Mouse (Mus musculus) myocyte (in vitro differentiated cells): Measurements from ENCODE around the gene Ttll8. TPM values are rescaled to one million over a fixed set of nuclear protein-coding genes. Genes with fewer than 3 reads are reported as not detected.

Experiments
- H3K27me3 ChIP-seq: one replicate; pipeline ENCODE4 v1.6.1; 2011; ENCODE audit not compliant: control insufficient read depth, insufficient read depth, insufficient read length
- H3K36me3 ChIP-seq: one replicate; pipeline ENCODE4 v1.6.1; 2011; ENCODE audit not compliant: control insufficient read depth, insufficient read depth
- H3K4me2 ChIP-seq: one replicate; pipeline ENCODE4 v1.6.1; 2011; ENCODE audit warnings: low read depth, control low read depth
- H3K4me3 ChIP-seq: one replicate; pipeline ENCODE4 v1.5.1; 2011; ENCODE audit warnings: mild to moderate bottlenecking, control low read depth, moderate library complexity
- H3K79me2 ChIP-seq: one replicate; pipeline ENCODE4 v1.6.1; 2011; ENCODE audit not compliant: control insufficient read depth, insufficient read depth
- H3ac ChIP-seq: one replicate; pipeline ENCODE4 v1.6.1; 2011; ENCODE audit not compliant: control insufficient read depth, insufficient read length
- CEBPB ChIP-seq: IDR thresholded peaks from 2 replicates; pipeline ENCODE4 v1.6.1; 2011; ENCODE audit warnings: mild to moderate bottlenecking, moderate library complexity; ENCODE audit not compliant: poor library complexity, insufficient read depth, severe bottlenecking
- E2F4 ChIP-seq: IDR thresholded peaks from one replicate; pipeline ENCODE4 v1.6.1; 2011; ENCODE audit warnings: mild to moderate bottlenecking, control low read depth, moderate library complexity; ENCODE audit not compliant: insufficient read depth
- MAX ChIP-seq: IDR thresholded peaks from one replicate; pipeline ENCODE4 v1.6.1; 2011; ENCODE audit warnings: low read depth, mild to moderate bottlenecking, control low read depth
- MYOD1 ChIP-seq, 3 experiments: IDR thresholded peaks; one replicate each; pipeline ENCODE4 v1.6.1; 2011; ENCODE audit warnings: control low read depth in 2 of 3, low read depth in 2 of 3, mild to moderate bottlenecking in 2 of 3, moderate library complexity in 1 of 3; ENCODE audit not compliant: insufficient read length in 2 of 3, control insufficient read depth in 1 of 3
- MYOG ChIP-seq, 3 experiments: IDR thresholded peaks; one replicate each; pipeline ENCODE4 v1.6.1; 2011; ENCODE audit warnings: control low read depth in 2 of 3, low read depth in 2 of 3, mild to moderate bottlenecking in 2 of 3; ENCODE audit not compliant: insufficient read length in 2 of 3, control insufficient read depth in 1 of 3, insufficient read depth in 1 of 3
- POLR2A ChIP-seq: IDR thresholded peaks from one replicate; pipeline ENCODE4 v1.6.1; 2011; ENCODE audit warnings: low read depth, mild to moderate bottlenecking, control low read depth, moderate library complexity; ENCODE audit not compliant: insufficient read length
- POLR2AphosphoS2 ChIP-seq: IDR thresholded peaks from one replicate; pipeline ENCODE4 v1.6.1; 2011; ENCODE audit warnings: low read depth, control low read depth; ENCODE audit not compliant: insufficient read length
- REST ChIP-seq: IDR thresholded peaks from one replicate; pipeline ENCODE4 v1.6.1; 2011; ENCODE audit warnings: mild to moderate bottlenecking, control low read depth, moderate library complexity; ENCODE audit not compliant: insufficient read depth, insufficient read length
- SRF ChIP-seq: IDR thresholded peaks from one replicate; pipeline ENCODE4 v1.6.1; 2011; ENCODE audit warnings: low read depth; ENCODE audit not compliant: control insufficient read depth, insufficient read length
- TCF12 ChIP-seq: IDR thresholded peaks from one replicate; pipeline ENCODE4 v1.6.1; 2011; ENCODE audit warnings: mild to moderate bottlenecking, control low read depth; ENCODE audit not compliant: poor library complexity, insufficient read depth, severe bottlenecking
- TCF3 ChIP-seq: IDR thresholded peaks from one replicate; pipeline ENCODE4 v1.6.1; 2011; ENCODE audit warnings: low read depth, control low read depth; ENCODE audit not compliant: insufficient read length
- USF1 ChIP-seq: IDR thresholded peaks from one replicate; pipeline ENCODE4 v1.6.1; 2011; ENCODE audit warnings: low read depth, mild to moderate bottlenecking, control low read depth, moderate library complexity
- polyA plus RNA-seq: library from polyadenylated mRNA; unstranded; fragments of >200 nt; fragmentation: generic; extraction: Trizol; gene quantifications from one replicate; pipeline ENCODE4 v1.2.1, GENCODE M21; 2012; ENCODE audit warnings: missing spikeins

Gene Ttll8
- polyA plus RNA-seq, 1 experiment, result not detected

DNA sequence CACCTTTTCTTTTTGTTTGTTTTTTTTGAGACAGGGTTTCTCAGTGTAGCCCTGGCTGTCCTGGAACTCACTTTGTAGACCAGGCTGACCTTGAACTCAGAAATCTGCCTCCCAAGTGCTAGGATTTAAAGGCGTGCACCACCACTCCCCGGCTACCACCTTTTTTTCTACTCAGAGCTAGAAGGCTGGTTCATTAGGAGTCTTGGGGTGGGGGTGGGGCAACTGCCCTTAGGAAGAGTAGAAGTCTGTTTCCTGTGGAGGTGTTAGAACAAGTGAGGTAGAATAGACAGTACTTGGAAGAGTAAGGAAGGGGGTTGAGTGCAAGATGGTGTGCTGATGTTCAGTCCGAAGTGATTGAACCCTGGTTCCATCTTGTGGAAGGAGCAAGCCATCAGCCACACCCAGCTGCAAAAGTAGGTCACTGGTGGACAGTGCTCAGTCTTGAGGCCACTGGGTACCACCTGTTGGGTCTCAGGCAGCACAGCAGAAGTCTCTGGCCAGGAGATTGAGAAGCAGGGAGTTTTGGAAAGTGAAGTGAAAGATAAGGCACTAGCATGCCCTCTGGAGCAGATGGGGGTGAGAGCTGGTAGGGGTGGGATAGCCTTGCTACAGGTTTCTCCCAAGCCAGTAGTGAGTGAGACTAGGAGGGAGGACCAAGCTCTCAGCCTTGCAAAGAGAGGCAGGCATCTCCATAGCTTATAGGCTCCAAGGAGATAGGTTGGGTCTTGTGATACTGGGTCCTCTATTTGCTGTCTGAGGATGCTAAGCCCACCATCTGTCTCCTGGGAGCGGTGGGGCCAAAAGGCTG lies 88.1 kb downstream of the Ttll8 start:
- no peaks in the 10 kb centered on the region for H3K27me3 ChIP-seq
- H3K79me2 ChIP-seq, result peaks cover 12% of the 10 kb centered on the region
- no peak overlapping the region for H3ac ChIP-seq
- no peak overlapping the region for H3K4me3 ChIP-seq
- H3K36me3 ChIP-seq, result peaks cover 10% of the 10 kb centered on the region
- H3K4me2 ChIP-seq, result no peak overlapping the region
- TF ChIP-seq CEBPB, result no peak
- TF ChIP-seq POLR2A, result no peak
- TF ChIP-seq POLR2AphosphoS2, result peak; percentile 35
- TF ChIP-seq TCF3, result no peak
- peak in 1 of 3 experiments; percentile 13 for TF ChIP-seq MYOD1 (IDR thresholded peaks at IDR 0.05; ENCODE audit: control insufficient read depth in 1 of 3, insufficient read length in 2 of 3, low read depth in 2 of 3)
- TF ChIP-seq USF1, result no peak
- TF ChIP-seq SRF, result no peak
- TF ChIP-seq TCF12, result no peak
- TF ChIP-seq E2F4, result no peak
- no peak for TF ChIP-seq MAX
- no peak for TF ChIP-seq REST
- peak in 1 of 3 experiments; percentile 18 for TF ChIP-seq MYOG (IDR thresholded peaks at IDR 0.05; ENCODE audit: control insufficient read depth in 1 of 3, insufficient read depth in 1 of 3, insufficient read length in 2 of 3, low read depth in 2 of 3)

DNA sequence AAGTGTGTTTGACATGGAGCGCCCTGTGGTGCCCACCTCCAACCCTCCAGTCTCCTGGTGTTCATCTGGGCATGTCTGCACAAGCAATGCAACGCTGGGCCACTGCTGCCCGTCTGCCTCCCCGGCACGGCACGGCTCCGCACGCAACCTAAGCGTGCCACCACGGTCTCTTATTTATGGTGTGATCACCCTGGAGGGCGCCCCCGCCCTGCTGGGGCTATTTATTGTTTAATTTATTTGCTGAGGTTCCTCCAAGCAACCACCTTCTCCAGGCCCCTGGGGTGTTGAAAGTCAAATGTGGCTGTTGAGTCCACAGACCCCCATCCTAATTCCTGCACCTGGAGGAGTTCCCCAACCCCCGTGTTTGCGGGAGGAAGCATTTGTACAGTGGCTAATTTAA lies 89.2 kb downstream of the Ttll8 start:
- H3K79me2 ChIP-seq, result peaks cover 12% of the 10 kb centered on the region
- H3K4me2 ChIP-seq, result no peak overlapping the region
- peaks cover 10% of the 10 kb centered on the region for H3K36me3 ChIP-seq
- peak overlapping the region; percentile 51 for H3K4me3 ChIP-seq
- TF ChIP-seq TCF3 (no peak), MYOG (IDR thresholded peaks at IDR 0.05; ENCODE audit: control insufficient read depth in 1 of 3, insufficient read depth in 1 of 3, insufficient read length in 2 of 3, low read depth in 2 of 3) (no peak), MAX (no peak), POLR2A (no peak), SRF (no peak), CEBPB (no peak), TCF12 (no peak), USF1 (no peak), E2F4 (no peak), POLR2AphosphoS2 (no peak), REST (no peak), MYOD1 (IDR thresholded peaks at IDR 0.05; ENCODE audit: control insufficient read depth in 1 of 3, insufficient read length in 2 of 3, low read depth in 2 of 3) (no peak)
- H3ac ChIP-seq, result no peak overlapping the region
- no peaks in the 10 kb centered on the region for H3K27me3 ChIP-seq

DNA sequence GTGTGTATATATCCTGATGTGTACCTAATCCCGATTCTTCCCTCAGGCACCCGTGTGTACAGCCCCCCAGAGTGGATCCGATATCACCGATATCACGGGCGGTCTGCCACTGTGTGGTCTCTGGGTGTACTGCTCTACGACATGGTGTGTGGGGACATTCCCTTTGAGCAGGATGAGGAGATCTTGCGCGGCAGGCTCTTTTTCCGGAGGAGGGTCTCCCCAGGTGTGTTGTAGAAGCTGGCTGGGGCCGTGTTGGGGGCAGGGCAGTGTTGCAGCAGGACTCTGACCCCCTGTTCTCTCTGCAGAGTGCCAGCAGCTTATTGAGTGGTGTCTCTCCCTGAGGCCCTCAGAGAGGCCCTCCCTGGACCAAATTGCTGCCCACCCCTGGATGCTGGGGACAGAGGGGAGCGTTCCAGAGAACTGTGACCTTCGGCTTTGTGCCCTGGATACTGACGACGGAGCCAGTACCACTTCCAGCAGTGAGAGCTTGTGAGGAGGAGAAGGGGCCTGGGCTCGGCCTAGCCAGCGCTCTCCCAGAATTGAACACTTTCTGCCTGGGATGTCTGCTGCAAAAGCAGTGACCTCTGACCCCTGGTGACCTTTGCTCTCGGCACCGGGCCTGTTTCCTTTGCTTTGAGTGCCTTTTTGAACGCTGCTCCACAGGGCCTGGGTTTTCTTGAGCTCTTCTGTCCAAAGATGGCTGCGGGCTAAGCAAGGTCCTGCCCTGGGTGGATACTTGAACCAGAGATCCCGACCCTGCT lies 89.8 kb downstream of the Ttll8 start:
- H3ac ChIP-seq, result no peak overlapping the region
- peaks cover 10% of the 10 kb centered on the region for H3K36me3 ChIP-seq
- peaks cover 12% of the 10 kb centered on the region for H3K79me2 ChIP-seq
- peak overlapping the region; percentile 51 for H3K4me3 ChIP-seq
- H3K27me3 ChIP-seq, result no peaks in the 10 kb centered on the region
- H3K4me2 ChIP-seq, result peak overlapping the region; percentile 98
- no peak for TF ChIP-seq TCF12
- no peak for TF ChIP-seq CEBPB
- no peak for TF ChIP-seq TCF3
- no peak for TF ChIP-seq POLR2AphosphoS2
- no peak for TF ChIP-seq MYOD1 (IDR thresholded peaks at IDR 0.05; ENCODE audit: control insufficient read depth in 1 of 3, insufficient read length in 2 of 3, low read depth in 2 of 3)
- TF ChIP-seq POLR2A, result no peak
- no peak for TF ChIP-seq USF1
- no peak for TF ChIP-seq E2F4
- no peak for TF ChIP-seq SRF
- TF ChIP-seq REST, result no peak
- no peak for TF ChIP-seq MYOG (IDR thresholded peaks at IDR 0.05; ENCODE audit: control insufficient read depth in 1 of 3, insufficient read depth in 1 of 3, insufficient read length in 2 of 3, low read depth in 2 of 3)

DNA sequence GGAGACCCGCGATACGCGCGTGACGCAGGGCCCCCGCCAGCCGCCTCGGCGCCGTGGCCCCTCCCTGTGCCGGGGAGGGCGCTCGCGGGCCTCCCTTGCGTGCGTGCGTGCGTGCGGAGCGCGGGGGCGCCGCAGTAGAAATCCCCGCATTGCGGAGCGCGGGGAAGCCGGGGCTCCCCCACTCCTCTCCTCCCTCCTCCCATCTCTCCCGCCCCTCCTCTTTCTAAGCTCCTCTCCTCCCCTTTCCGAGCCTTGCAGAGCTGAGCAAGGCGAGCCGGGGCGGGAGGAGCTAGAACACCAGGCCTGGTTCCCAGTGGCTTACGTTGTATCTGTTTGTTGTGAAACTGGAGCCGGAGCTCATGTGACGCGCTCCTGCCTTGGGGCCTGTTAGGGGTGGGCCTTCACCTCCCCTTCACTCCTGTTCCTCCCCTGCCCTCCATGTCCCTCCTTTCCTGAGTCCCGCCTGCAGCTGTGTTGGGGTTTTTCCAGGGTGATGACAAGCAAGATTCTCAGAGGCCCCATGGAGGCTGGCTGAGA lies 90.5 kb downstream of the Ttll8 start:
- H3K4me2 ChIP-seq, result peak overlapping the region; percentile 98
- TF ChIP-seq SRF (no peak), USF1 (peak; percentile 87), MYOD1 (IDR thresholded peaks at IDR 0.05; ENCODE audit: control insufficient read depth in 1 of 3, insufficient read length in 2 of 3, low read depth in 2 of 3) (peak; percentile 83 to 91 (median 87)), POLR2A (peak; percentile 43), CEBPB (0 out of 2 replicates have a peak, but pooled peaks have one; percentile 4), MYOG (IDR thresholded peaks at IDR 0.05; ENCODE audit: control insufficient read depth in 1 of 3, insufficient read depth in 1 of 3, insufficient read length in 2 of 3, low read depth in 2 of 3) (peak in 2 of 3 experiments; percentile 70 to 80), TCF12 (peak; percentile 48), POLR2AphosphoS2 (peak; percentile 1), REST (no peak)
- peaks cover 12% of the 10 kb centered on the region for H3K79me2 ChIP-seq

More for the DNA sequence above, 90.5 kb downstream of the Ttll8 start:
- Histone ChIP-seq H3K27me3 (no peaks in the 10 kb centered on the region), H3ac (peak overlapping the region; percentile 65), H3K36me3 (peaks cover 10% of the 10 kb centered on the region), H3K4me3 (peak overlapping the region; percentile 51)
